Mouse (Mus musculus): ENCODE measurements around the gene Ostc. TPM values are rescaled to one million over a fixed set of nuclear protein-coding genes. Genes with fewer than 3 reads are reported as not detected.

The Ostc gene
- polyA plus RNA-seq, 1 experiment from 2014 or later = 359 TPM

GRCm38 (mm10) chr3:130737652-130738361 lies 28.6 kb upstream of the Ostc start:
- Histone ChIP-seq H3K4me2 (ENCODE audit: low read length) (peak overlapping the region; percentile 27; the same call in 1 of the 2 replicates), H3K4me1 (replicated peaks; ENCODE audit: insufficient read depth, low read length) (no peaks in the 10 kb centered on the region), H3K36me3 (ENCODE audit: insufficient read depth, low read length) (no peaks in the 10 kb centered on the region), H3K27ac (no peak overlapping the region), H3K27me3 (ENCODE audit: insufficient read depth, low read length) (no peaks in the 10 kb centered on the region), H3K9ac (ENCODE audit: low read depth, low read length) (no peak overlapping the region), H3K9me3 (replicated peaks; ENCODE audit: low read length) (no peaks in the 10 kb centered on the region), H3K4me3 (replicated peaks; ENCODE audit: low read depth, low read length) (no peak overlapping the region)
- ATAC-seq (replicated peaks; ENCODE audit: low FRiP score, low read depth) = no peak
- TF ChIP-seq CTCF (IDR thresholded peaks at IDR 0.05; ENCODE audit: low read depth) = no peak
- DNase-seq (ENCODE audit: low spot score) = peak; percentile 72
- WGBS = 16% methylated on average over 21 of the region's 21 CpGs

- no peak overlapping the region for H3K4me3 ChIP-seq (replicated peaks; ENCODE audit: low read depth, low read length)
- no peaks in the 10 kb centered on the region for H3K36me3 ChIP-seq (ENCODE audit: insufficient read depth, low read length)
- no peaks in the 10 kb centered on the region for H3K4me1 ChIP-seq (replicated peaks; ENCODE audit: insufficient read depth, low read length)
- H3K27me3 ChIP-seq (ENCODE audit: insufficient read depth, low read length) = no peaks in the 10 kb centered on the region
- no peak overlapping the region for H3K9ac ChIP-seq (ENCODE audit: low read depth, low read length)
- no peak overlapping the region for H3K27ac ChIP-seq
- TF ChIP-seq CTCF (IDR thresholded peaks at IDR 0.05; ENCODE audit: low read depth) = no peak
- no peak for ATAC-seq (replicated peaks; ENCODE audit: low FRiP score, low read depth)
- DNase-seq (ENCODE audit: low spot score) = no peak
- no peak overlapping the region for H3K4me2 ChIP-seq (ENCODE audit: low read length)
- 27% methylated on average over 4 of the region's 4 CpGs for WGBS
- no peaks in the 10 kb centered on the region for H3K9me3 ChIP-seq (replicated peaks; ENCODE audit: low read length)
Measured at GRCm38 (mm10) chr3:130736758-130737157, 27.5 kb upstream of the Ostc start.

GRCm38 (mm10) chr3:130730189-130730653 lies 21.0 kb upstream of the Ostc start, which contains the start of gene Rpl34:
Gene Rpl34 (minus strand): TSS chr3:130730398.
- DNase-seq (ENCODE audit: low spot score) (peak; percentile 98), ATAC-seq (replicated peaks; ENCODE audit: low FRiP score, low read depth) (peak; percentile 98)
- H3K27ac ChIP-seq = peak within 1 kb of the TSS; percentile 84
- under 1% methylated on average over 45 of the region's 45 CpGs for WGBS
- peak within 1 kb of the TSS; percentile 85 for H3K9ac ChIP-seq (ENCODE audit: low read depth, low read length)
- peak within 1 kb of the TSS; percentile 76 for H3K4me3 ChIP-seq (replicated peaks; ENCODE audit: low read depth, low read length)
- H3K27me3 ChIP-seq (ENCODE audit: insufficient read depth, low read length) = no peaks in the 10 kb centered on the region
- H3K4me2 ChIP-seq (ENCODE audit: low read length) = peak within 1 kb of the TSS; percentile 71
- H3K36me3 ChIP-seq (ENCODE audit: insufficient read depth, low read length) = peaks cover 27% of the 10 kb centered on the region; the same call in 1 of the 2 replicates
- no peaks in the 10 kb centered on the region for H3K9me3 ChIP-seq (replicated peaks; ENCODE audit: low read length)
- H3K4me1 ChIP-seq (replicated peaks; ENCODE audit: insufficient read depth, low read length) = peaks cover 13% of the 10 kb centered on the region; the same call in 1 of the 2 replicates
- TF ChIP-seq CTCF (IDR thresholded peaks at IDR 0.05; ENCODE audit: low read depth) = no peak

GRCm38 (mm10) chr3:130729472-130730188 lies 20.4 kb upstream of the Ostc start:
- Histone ChIP-seq H3K4me3 (replicated peaks; ENCODE audit: low read depth, low read length) (peak overlapping the region; percentile 76), H3K4me2 (ENCODE audit: low read length) (peak overlapping the region; percentile 63), H3K9me3 (replicated peaks; ENCODE audit: low read length) (no peaks in the 10 kb centered on the region), H3K27ac (peak overlapping the region; percentile 84), H3K4me1 (replicated peaks; ENCODE audit: insufficient read depth, low read length) (peaks cover 13% of the 10 kb centered on the region; the same call in 1 of the 2 replicates), H3K27me3 (ENCODE audit: insufficient read depth, low read length) (no peaks in the 10 kb centered on the region), H3K36me3 (ENCODE audit: insufficient read depth, low read length) (peaks cover 27% of the 10 kb centered on the region; the same call in 1 of the 2 replicates), H3K9ac (ENCODE audit: low read depth, low read length) (peak overlapping the region; percentile 85)
- peak; percentile 40; the same call in 1 of the 2 replicates for TF ChIP-seq CTCF (IDR thresholded peaks at IDR 0.05; ENCODE audit: low read depth)
- WGBS = under 1% methylated on average over 58 of the region's 58 CpGs
- DNase-seq (ENCODE audit: low spot score) (peak; percentile 88), ATAC-seq (replicated peaks; ENCODE audit: low FRiP score, low read depth) (peak; percentile 76)

- 79% methylated on average over 4 of the region's 4 CpGs for WGBS
- no peak overlapping the region for H3K4me2 ChIP-seq (ENCODE audit: low read length)
- no peaks in the 10 kb centered on the region for H3K27me3 ChIP-seq (ENCODE audit: insufficient read depth, low read length)
- peaks cover 13% of the 10 kb centered on the region; the same call in 1 of the 2 replicates for H3K4me1 ChIP-seq (replicated peaks; ENCODE audit: insufficient read depth, low read length)
- DNase-seq (ENCODE audit: low spot score) (no peak), ATAC-seq (replicated peaks; ENCODE audit: low FRiP score, low read depth) (no peak)
- no peak overlapping the region for H3K4me3 ChIP-seq (replicated peaks; ENCODE audit: low read depth, low read length)
- H3K9me3 ChIP-seq (replicated peaks; ENCODE audit: low read length) = no peaks in the 10 kb centered on the region
- H3K9ac ChIP-seq (ENCODE audit: low read depth, low read length) = 0 out of 2 replicates have a peak overlapping the region, but pooled peaks have one; percentile 18
- H3K36me3 ChIP-seq (ENCODE audit: insufficient read depth, low read length) = peaks cover 27% of the 10 kb centered on the region; the same call in 1 of the 2 replicates
- H3K27ac ChIP-seq = no peak overlapping the region
- no peak for TF ChIP-seq CTCF (IDR thresholded peaks at IDR 0.05; ENCODE audit: low read depth)
Measured at GRCm38 (mm10) chr3:130727676-130728075, 18.4 kb upstream of the Ostc start.

- no peak overlapping the region for H3K27ac ChIP-seq
- no peak for TF ChIP-seq CTCF (IDR thresholded peaks at IDR 0.05; ENCODE audit: low read depth)
Measured at GRCm38 (mm10) chr3:130727036-130727435, 17.8 kb upstream of the Ostc start.

More at GRCm38 (mm10) chr3:130727036-130727435, 17.8 kb upstream of the Ostc start:
- Histone ChIP-seq H3K36me3 (ENCODE audit: insufficient read depth, low read length) (peaks cover 27% of the 10 kb centered on the region; the same call in 1 of the 2 replicates), H3K4me1 (replicated peaks; ENCODE audit: insufficient read depth, low read length) (peaks cover 13% of the 10 kb centered on the region; the same call in 1 of the 2 replicates), H3K4me3 (replicated peaks; ENCODE audit: low read depth, low read length) (no peak overlapping the region), H3K9me3 (replicated peaks; ENCODE audit: low read length) (no peaks in the 10 kb centered on the region), H3K4me2 (ENCODE audit: low read length) (no peak overlapping the region), H3K9ac (ENCODE audit: low read depth, low read length) (no peak overlapping the region), H3K27me3 (ENCODE audit: insufficient read depth, low read length) (no peaks in the 10 kb centered on the region)
- DNase-seq (ENCODE audit: low spot score) = peak; percentile 50
- 82% methylated on average over 1 of the region's 1 CpGs for WGBS
- ATAC-seq (replicated peaks; ENCODE audit: low FRiP score, low read depth) = no peak

Measured in kidney, postnatal 0 days (tissue).